Mouse (Mus musculus) hindbrain, postnatal 0 days (tissue): ENCODE measurements at regions not wholly inside any gene's neighbourhood (a gene's known extent, or its start where the extent isn't known, plus 50 kb on each side); places are given as distances from the start of the nearest gene placed in this dataset.

ENCODE experiments used
- ATAC-seq: fragments of 200-750 bp; cut with Nextera tagmentation; 2 replicates; pipeline ENCODE4 v1.8.0; 2017; ENCODE audit warnings: mild to moderate bottlenecking, moderate TSS enrichment, moderate library complexity
- DNase-seq: peaks from one replicate; pipeline ENCODE4 v3.0.0-alpha.2; 2015; ENCODE audit warnings: low spot score
- H3K27ac ChIP-seq: fragments of 300-500 bp; sonication (generic); 2 replicates; pipeline ENCODE4 v1.5.1; 2014; ENCODE audit warnings: mild to moderate bottlenecking
- H3K27me3 ChIP-seq: fragments of 300-500 bp; sonication (generic); 2 replicates; pipeline ENCODE4 v1.6.1; 2014; ENCODE audit warnings: low read length, mixed read lengths; ENCODE audit not compliant: insufficient read depth
- H3K36me3 ChIP-seq: fragments of 300-500 bp; sonication (generic); 2 replicates; pipeline ENCODE4 v1.6.1; 2014; ENCODE audit warnings: low read length, mixed read lengths; ENCODE audit not compliant: insufficient read depth
- H3K4me1 ChIP-seq: fragments of 300-500 bp; sonication (generic); 2 replicates; pipeline ENCODE4 v1.6.1; 2014; ENCODE audit warnings: antibody characterized with exemption, low read length, mixed read lengths; ENCODE audit not compliant: insufficient read depth
- H3K4me2 ChIP-seq: fragments of 300-500 bp; sonication (generic); 2 replicates; pipeline ENCODE4 v1.6.1; 2014; ENCODE audit warnings: low read depth, mild to moderate bottlenecking, low read length, moderate library complexity, mixed read lengths
- H3K4me3 ChIP-seq: fragments of 300-500 bp; sonication (generic); 2 replicates; pipeline ENCODE4 v1.5.1; 2014; ENCODE audit warnings: low read length
- H3K9ac ChIP-seq: fragments of 300-500 bp; sonication (generic); replicated peaks from 2 replicates; pipeline ENCODE4 v1.6.1; 2014; ENCODE audit warnings: mild to moderate bottlenecking, low read length, moderate library complexity, mixed read lengths
- H3K9me3 ChIP-seq: fragments of 300-500 bp; sonication (generic); 2 replicates; pipeline ENCODE4 v1.6.1; 2016; ENCODE audit warnings: low read length, mixed read lengths
- CTCF ChIP-seq: IDR thresholded peaks from 2 replicates; pipeline ENCODE4 v1.5.1; 2016; ENCODE audit warnings: antibody characterized with exemption, control low read depth, low read depth
- WGBS: fragments of 180-500 bp; shearing (Covaris S2); extraction: QIAGEN DNeasy Blood & Tissue Kit; methylation state at CpG from one replicate; pipeline ENCODE4 v1.1.7; 2014; 5-methylcytosine and 5-hydroxymethylcytosine counted together

DNA sequence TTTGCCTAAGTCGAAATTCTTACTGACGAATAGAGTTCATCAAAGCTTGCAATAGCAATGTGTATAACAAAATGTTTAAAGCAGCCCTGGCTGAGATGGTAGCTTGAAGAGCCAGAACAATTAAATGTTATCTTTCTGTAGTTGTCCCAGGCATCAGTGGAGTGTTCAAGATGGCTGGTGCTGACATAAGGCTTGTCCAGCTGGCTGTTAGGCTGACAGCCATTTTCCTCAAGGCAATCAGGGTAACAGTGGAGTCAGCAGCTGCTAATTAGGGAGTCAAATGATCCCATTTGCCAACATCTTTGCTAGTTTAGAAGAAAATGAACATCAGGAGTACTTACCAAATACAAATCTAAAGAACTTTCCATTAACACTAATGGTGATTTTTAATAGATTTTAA, 936.3 kb downstream of the Nsun3 start:
- no peaks in the 10 kb centered on the region for H3K27me3 ChIP-seq
- no peaks in the 10 kb centered on the region for H3K36me3 ChIP-seq
- H3K4me3 ChIP-seq, result no peak overlapping the region
- H3K9ac ChIP-seq, result no peak overlapping the region
- ATAC-seq (no peak), DNase-seq (peak; percentile 33)
- no peaks in the 10 kb centered on the region for H3K4me1 ChIP-seq
- TF ChIP-seq CTCF, result no peak
- no peak overlapping the region for H3K4me2 ChIP-seq
- H3K9me3 ChIP-seq, result no peaks in the 10 kb centered on the region
- WGBS, result 82% methylated on average over 2 of the region's 2 CpGs
- H3K27ac ChIP-seq, result no peak overlapping the region
